Comparison of ENCODE assay signal across 1 mouse cellular context in the genomic region with DNA sequence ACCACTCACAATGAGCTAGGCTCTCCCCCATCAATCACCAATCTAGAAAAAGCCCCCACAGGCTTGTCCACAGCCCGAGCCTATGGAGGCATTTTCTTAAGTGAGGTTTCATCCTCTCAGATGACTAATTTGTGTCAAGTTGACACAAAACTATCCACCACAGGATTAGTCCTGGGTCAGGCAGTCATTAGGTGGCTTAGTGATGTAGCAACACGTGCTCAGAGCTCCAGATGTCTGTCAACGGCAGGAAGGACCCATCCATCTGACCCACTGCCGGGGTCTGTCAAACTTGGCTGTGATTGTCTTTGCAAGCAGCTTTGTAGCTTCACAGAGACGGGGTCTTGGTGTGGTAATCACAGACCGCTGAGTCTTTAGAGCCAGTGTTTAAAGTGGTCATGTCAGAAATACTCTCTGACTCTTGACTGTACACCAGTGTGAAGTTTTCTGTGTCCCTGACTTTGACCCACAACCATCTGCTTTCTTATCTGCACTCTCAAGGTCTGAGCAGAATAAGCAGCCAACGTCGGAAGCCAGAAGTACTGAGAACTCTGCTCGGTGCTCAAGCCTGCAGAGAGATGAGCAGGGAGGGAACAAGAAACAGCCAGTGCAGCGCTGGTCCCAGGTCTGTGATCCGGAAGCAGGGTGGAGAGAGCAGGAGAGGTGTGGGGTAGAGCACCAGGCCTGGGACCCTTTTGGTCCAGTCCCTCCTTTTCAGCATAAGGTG.
TF ChIP-seq lines count a peak whose summit lies in the region.

No protein-coding gene starts in this region.

TF ChIP-seq in CH12.LX, 34 proteins besides CTCF, POLR2A, EP300 and RAD21 (continued from another document):
- TF ChIP-seq ZC3H11A (IDR thresholded peaks at IDR 0.05; ENCODE audit: low read depth, low read length): no peak
- no peak for TF ChIP-seq ZKSCAN1 (IDR thresholded peaks at IDR 0.05; ENCODE audit: borderline replicate concordance, low read depth, low read length)
- no peak for TF ChIP-seq POLR2AphosphoS2 (IDR thresholded peaks at IDR 0.05; ENCODE audit: low read depth, low read length)
- TF ChIP-seq RCOR1 (conservative IDR thresholded peaks at IDR 0.05; ENCODE audit: low read depth, low read length): no peak
- no peak for TF ChIP-seq TCF12 (IDR thresholded peaks at IDR 0.05; ENCODE audit: low read depth, low read length)
- no peak for TF ChIP-seq KAT2A (IDR thresholded peaks at IDR 0.05; ENCODE audit: insufficient replicate concordance, low read length)
- TF ChIP-seq PAX5 (IDR thresholded peaks at IDR 0.05; ENCODE audit: low read length): no peak
TF ChIP-seq in CH12.LX: peak in this region for 6.
